Mouse (Mus musculus) megakaryocyte, embryonic 14.5 days (primary cell): ENCODE measurements around the gene Gm26558. TPM values are rescaled to one million over a fixed set of nuclear protein-coding genes. Genes with fewer than 3 reads are reported as not detected.

ENCODE experiments used
- H3K27me3 ChIP-seq: replicated peaks from 2 replicates; pipeline ENCODE3; 2012; ENCODE audit warnings: inconsistent platforms
- H3K36me3 ChIP-seq: replicated peaks from 2 replicates; pipeline ENCODE3; 2012; ENCODE audit warnings: low read length, inconsistent platforms, mixed read lengths
- H3K4me1 ChIP-seq: 2 replicates; pipeline ENCODE4 v1.6.1; 2012; ENCODE audit warnings: inconsistent platforms
- H3K4me3 ChIP-seq: replicated peaks from 2 replicates; pipeline ENCODE3; 2012; ENCODE audit warnings: moderate library complexity, mild to moderate bottlenecking, inconsistent platforms
- H3K9me3 ChIP-seq: 2 replicates; pipeline ENCODE4 v1.6.1; 2012; ENCODE audit warnings: inconsistent platforms
- FLI1 ChIP-seq: IDR thresholded peaks from 2 replicates; pipeline ENCODE4 v1.6.1; 2012; ENCODE audit warnings: low read length, inconsistent platforms, mixed read lengths
- GATA1 ChIP-seq: IDR thresholded peaks from 3 replicates; pipeline ENCODE4 v1.6.1; 2012; ENCODE audit warnings: mixed read lengths, low read length, inconsistent platforms, borderline replicate concordance
- polyA plus RNA-seq: library from polyadenylated mRNA; stranded (reverse); fragments of >175 nt; gene quantifications from 2 replicates; pipeline ENCODE4 v1.2.3, GENCODE M21; 2012; ENCODE audit warnings: low replicate concordance; ENCODE audit not compliant: insufficient read depth

Gm26558 gene
- polyA plus RNA-seq, 1 experiment = 3.1 TPM

GRCm38 (mm10) chr2:70657083-70657482, 4.8 kb downstream of the Gm26558 start:
- Histone ChIP-seq H3K4me3 (no peak overlapping the region), H3K27me3 (peaks cover 13% of the 10 kb centered on the region), H3K9me3 (no peaks in the 10 kb centered on the region), H3K36me3 (no peaks in the 10 kb centered on the region), H3K4me1 (peaks cover 19% of the 10 kb centered on the region)
- TF ChIP-seq GATA1 (no peak), FLI1 (no peak)

GRCm38 (mm10) chr2:70651820-70652219, 10.1 kb downstream of the Gm26558 start:
- Histone ChIP-seq H3K4me3 (no peak overlapping the region), H3K4me1 (peaks cover 13% of the 10 kb centered on the region), H3K9me3 (peaks cover 10% of the 10 kb centered on the region), H3K36me3 (no peaks in the 10 kb centered on the region), H3K27me3 (peaks cover 4% of the 10 kb centered on the region)
- TF ChIP-seq FLI1 = no peak
- no peak for TF ChIP-seq GATA1

GRCm38 (mm10) chr2:70649471-70649870, 12.4 kb downstream of the Gm26558 start:
- no peak overlapping the region for H3K4me3 ChIP-seq
- peaks cover 11% of the 10 kb centered on the region for H3K4me1 ChIP-seq
- peaks cover 6% of the 10 kb centered on the region for H3K27me3 ChIP-seq
- H3K36me3 ChIP-seq = no peaks in the 10 kb centered on the region
- peaks cover 10% of the 10 kb centered on the region for H3K9me3 ChIP-seq
- TF ChIP-seq GATA1 = no peak

GRCm38 (mm10) chr2:70648271-70648670, 13.6 kb downstream of the Gm26558 start:
- TF ChIP-seq FLI1 (no peak), GATA1 (no peak)
- Histone ChIP-seq H3K4me1 (peaks cover 9% of the 10 kb centered on the region), H3K36me3 (no peaks in the 10 kb centered on the region), H3K4me3 (no peak overlapping the region), H3K9me3 (peaks cover 10% of the 10 kb centered on the region), H3K27me3 (peaks cover 6% of the 10 kb centered on the region)

GRCm38 (mm10) chr2:70647681-70648080, 14.2 kb downstream of the Gm26558 start:
- Histone ChIP-seq H3K9me3 (peaks cover 10% of the 10 kb centered on the region), H3K4me3 (no peak overlapping the region), H3K27me3 (peaks cover 6% of the 10 kb centered on the region), H3K36me3 (no peaks in the 10 kb centered on the region), H3K4me1 (peaks cover 9% of the 10 kb centered on the region)
- TF ChIP-seq GATA1 = no peak
- no peak for TF ChIP-seq FLI1

GRCm38 (mm10) chr2:70645266-70645780, 16.6 kb downstream of the Gm26558 start:
- H3K9me3 ChIP-seq = peaks cover 4% of the 10 kb centered on the region
- peaks cover 6% of the 10 kb centered on the region for H3K27me3 ChIP-seq
- no peak for TF ChIP-seq FLI1
- TF ChIP-seq GATA1 = no peak
- no peak overlapping the region for H3K4me3 ChIP-seq
- H3K4me1 ChIP-seq = peaks cover 2% of the 10 kb centered on the region; the same call in 1 of the 2 replicates
- H3K36me3 ChIP-seq = no peaks in the 10 kb centered on the region

- no peaks in the 10 kb centered on the region for H3K36me3 ChIP-seq
- H3K4me3 ChIP-seq = no peak overlapping the region
- peaks cover 6% of the 10 kb centered on the region for H3K27me3 ChIP-seq
- TF ChIP-seq FLI1 (no peak), GATA1 (no peak)
- peaks cover 6% of the 10 kb centered on the region for H3K9me3 ChIP-seq
- H3K4me1 ChIP-seq = no peaks in the 10 kb centered on the region
Observed at GRCm38 (mm10) chr2:70642971-70643565, 18.8 kb downstream of the Gm26558 start.

- Histone ChIP-seq H3K4me3 (no peak overlapping the region), H3K27me3 (peaks cover 6% of the 10 kb centered on the region), H3K9me3 (peaks cover 25% of the 10 kb centered on the region), H3K4me1 (no peaks in the 10 kb centered on the region; the same call in 1 of the 2 replicates), H3K36me3 (no peaks in the 10 kb centered on the region)
- TF ChIP-seq GATA1 = no peak
- no peak for TF ChIP-seq FLI1
Observed at GRCm38 (mm10) chr2:70640968-70641367, 20.9 kb downstream of the Gm26558 start.

- H3K9me3 ChIP-seq = peaks cover 38% of the 10 kb centered on the region
- no peaks in the 10 kb centered on the region; the same call in 1 of the 2 replicates for H3K4me1 ChIP-seq
- peaks cover 4% of the 10 kb centered on the region for H3K27me3 ChIP-seq
- TF ChIP-seq FLI1 = no peak
- no peak for TF ChIP-seq GATA1
- H3K4me3 ChIP-seq = no peak overlapping the region
- no peaks in the 10 kb centered on the region for H3K36me3 ChIP-seq
Observed at GRCm38 (mm10) chr2:70634028-70634690, 27.7 kb downstream of the Gm26558 start.

- no peaks in the 10 kb centered on the region; the same call in 1 of the 2 replicates for H3K4me1 ChIP-seq
- no peak overlapping the region for H3K4me3 ChIP-seq
- H3K27me3 ChIP-seq = peaks cover 2% of the 10 kb centered on the region
- no peak for TF ChIP-seq GATA1
- TF ChIP-seq FLI1 = no peak
- H3K9me3 ChIP-seq = peaks cover 35% of the 10 kb centered on the region
- no peaks in the 10 kb centered on the region for H3K36me3 ChIP-seq
Observed at GRCm38 (mm10) chr2:70632412-70632811, 29.5 kb downstream of the Gm26558 start.
